ENCODE assay signal across 9 mouse cellular contexts in genomic region chr15:79192885-79193845, GRCm38 (mm10). TPM values are rescaled to one million over a fixed set of nuclear protein-coding genes. Genes with fewer than 3 reads are reported as not detected.
DNase-seq lines count a peak whose midpoint lies in the region; ATAC-seq lines count a peak whose summit lies in the region.
"Had no signal": no experiment of that assay in that cellular context is flagged by ENCODE, and none has a peak within 500 bp of the region (broad histone marks: within the 10 kb centered on the region; RNA-seq: fewer than 3 reads in every experiment).

No protein-coding gene starts in this region.

- no peak for ATAC-seq in liver, embryonic 11.5 days (replicated peaks; ENCODE audit: low FRiP score)
- ATAC-seq in liver, embryonic 12.5 days, result no peak
- peak; percentile 77 for ATAC-seq in embryonic facial prominence, embryonic 15.5 days (ENCODE audit: insufficient number of reproducible peaks, low FRiP score, low TSS enrichment, low read depth)
- no peak for ATAC-seq in limb, embryonic 12.5 days (ENCODE audit: insufficient number of reproducible peaks, insufficient read depth, low FRiP score, low TSS enrichment, low read depth)
- peak; percentile 83 for ATAC-seq in neural tube, embryonic 13.5 days (ENCODE audit: low read depth)
- no peak for ATAC-seq in activated CD4-positive, CD25-positive, alpha-beta regulatory T cell, adult 4 months

- no peak for DNase-seq in liver, embryonic 11.5 days (ENCODE audit: low spot score)
- peak; percentile 70 for DNase-seq in hindbrain, embryonic 10.5 days (ENCODE audit: low spot score)
- DNase-seq in adipocyte (ENCODE audit: low spot score), result no peak

- WGBS in liver, embryonic 11.5 days, result 51% methylated on average over 27 of the region's 27 CpGs
- WGBS in liver, embryonic 12.5 days (ENCODE audit: insufficient replicate concordance), result 46% methylated on average over 27 of the region's 27 CpGs
- 19% methylated on average over 26 of the region's 27 CpGs for WGBS in embryonic facial prominence, embryonic 15.5 days
- WGBS in hindbrain, embryonic 10.5 days, result 29% methylated on average over 27 of the region's 27 CpGs
- 48% methylated on average over 27 of the region's 27 CpGs for WGBS in limb, embryonic 12.5 days
- 10% methylated on average over 26 of the region's 27 CpGs for WGBS in neural tube, embryonic 13.5 days

- H3K9me3 ChIP-seq in liver, embryonic 11.5 days (ENCODE audit: control insufficient read depth, low read length), result no peaks in the 10 kb centered on the region
- no peaks in the 10 kb centered on the region for H3K9me3 ChIP-seq in liver, embryonic 12.5 days (replicated peaks)
- H3K9me3 ChIP-seq in embryonic facial prominence, embryonic 15.5 days (replicated peaks), result no peaks in the 10 kb centered on the region
- peaks cover 3% of the 10 kb centered on the region; the same call in 1 of the 2 replicates for H3K9me3 ChIP-seq in hindbrain, embryonic 10.5 days
- peaks cover 6% of the 10 kb centered on the region; the same call in 1 of the 2 replicates for H3K9me3 ChIP-seq in limb, embryonic 12.5 days
- H3K9me3 ChIP-seq in neural tube, embryonic 13.5 days, result no peaks in the 10 kb centered on the region
- H3K9me3 ChIP-seq: liver, embryonic 15.5 days had no signal

- H3K27ac ChIP-seq in liver, embryonic 11.5 days (ENCODE audit: low read depth, low read length), result no peak overlapping the region
- H3K27ac ChIP-seq in liver, embryonic 12.5 days, result no peak overlapping the region
- H3K27ac ChIP-seq in embryonic facial prominence, embryonic 15.5 days (replicated peaks), result peak overlapping the region; percentile 92
- H3K27ac ChIP-seq in hindbrain, embryonic 10.5 days, result peak overlapping the region; percentile 89
- peak overlapping the region; percentile 76 for H3K27ac ChIP-seq in limb, embryonic 12.5 days
- H3K27ac ChIP-seq in neural tube, embryonic 13.5 days (replicated peaks), result peak overlapping the region; percentile 93
- H3K27ac ChIP-seq: liver, embryonic 15.5 days had no signal

- H3K9ac ChIP-seq in liver, embryonic 11.5 days (ENCODE audit: low read depth, low read length), result no peak overlapping the region
- H3K9ac ChIP-seq in liver, embryonic 12.5 days, result no peak overlapping the region
- H3K9ac ChIP-seq in embryonic facial prominence, embryonic 15.5 days, result no peak overlapping the region
- no peak overlapping the region for H3K9ac ChIP-seq in limb, embryonic 12.5 days (replicated peaks)
- peak overlapping the region; percentile 60 for H3K9ac ChIP-seq in neural tube, embryonic 13.5 days
- H3K9ac ChIP-seq: liver, embryonic 15.5 days had no signal

- H3K4me3 ChIP-seq in liver, embryonic 11.5 days (ENCODE audit: low read depth, low read length), result no peak overlapping the region
- H3K4me3 ChIP-seq in liver, embryonic 12.5 days, result no peak overlapping the region
- no peak overlapping the region for H3K4me3 ChIP-seq in embryonic facial prominence, embryonic 15.5 days (replicated peaks)
- peak overlapping the region; percentile 38 for H3K4me3 ChIP-seq in hindbrain, embryonic 10.5 days
- no peak overlapping the region for H3K4me3 ChIP-seq in limb, embryonic 12.5 days (replicated peaks)
- H3K4me3 ChIP-seq in neural tube, embryonic 13.5 days, result no peak overlapping the region
- H3K4me3 ChIP-seq: liver, embryonic 15.5 days had no signal

- peak overlapping the region; percentile 7; the same call in 1 of the 2 replicates for H3K4me2 ChIP-seq in liver, embryonic 11.5 days
- no peak overlapping the region for H3K4me2 ChIP-seq in liver, embryonic 12.5 days
- peak overlapping the region; percentile 42 for H3K4me2 ChIP-seq in embryonic facial prominence, embryonic 15.5 days (replicated peaks)
- peak overlapping the region; percentile 26 for H3K4me2 ChIP-seq in limb, embryonic 12.5 days
- H3K4me2 ChIP-seq in neural tube, embryonic 13.5 days, result peak overlapping the region; percentile 40
- H3K4me2 ChIP-seq: liver, embryonic 15.5 days had no signal

- no peaks in the 10 kb centered on the region for H3K36me3 ChIP-seq in liver, embryonic 11.5 days (ENCODE audit: control insufficient read depth, insufficient read depth, low read length)
- no peaks in the 10 kb centered on the region for H3K36me3 ChIP-seq in liver, embryonic 12.5 days
- no peaks in the 10 kb centered on the region for H3K36me3 ChIP-seq in embryonic facial prominence, embryonic 15.5 days
- H3K36me3 ChIP-seq in hindbrain, embryonic 10.5 days, result no peaks in the 10 kb centered on the region
- no peaks in the 10 kb centered on the region for H3K36me3 ChIP-seq in limb, embryonic 12.5 days
- no peaks in the 10 kb centered on the region for H3K36me3 ChIP-seq in neural tube, embryonic 13.5 days
- H3K36me3 ChIP-seq: liver, embryonic 15.5 days had no signal

- H3K4me1 ChIP-seq in liver, embryonic 11.5 days (replicated peaks; ENCODE audit: control insufficient read depth, insufficient read depth, low read length), result peaks cover 3% of the 10 kb centered on the region; the same call in 1 of the 2 replicates
- 0 out of 2 replicates have a peak, but pooled peaks cover 13% of the 10 kb centered on the region for H3K4me1 ChIP-seq in liver, embryonic 12.5 days
- peaks cover 19% of the 10 kb centered on the region for H3K4me1 ChIP-seq in embryonic facial prominence, embryonic 15.5 days
- peaks cover 48% of the 10 kb centered on the region for H3K4me1 ChIP-seq in hindbrain, embryonic 10.5 days (replicated peaks)
- H3K4me1 ChIP-seq in limb, embryonic 12.5 days (replicated peaks), result peaks cover 15% of the 10 kb centered on the region
- peaks cover 39% of the 10 kb centered on the region for H3K4me1 ChIP-seq in neural tube, embryonic 13.5 days (replicated peaks)

- 0 out of 2 replicates have a peak, but pooled peaks cover 3% of the 10 kb centered on the region for H3K27me3 ChIP-seq in liver, embryonic 11.5 days (replicated peaks; ENCODE audit: control insufficient read depth, insufficient read depth, low read length)
- peaks cover 21% of the 10 kb centered on the region for H3K27me3 ChIP-seq in liver, embryonic 12.5 days (replicated peaks)
- no peaks in the 10 kb centered on the region for H3K27me3 ChIP-seq in embryonic facial prominence, embryonic 15.5 days
- H3K27me3 ChIP-seq in hindbrain, embryonic 10.5 days (ENCODE audit: insufficient read depth, poor library complexity, severe bottlenecking), result peaks cover 18% of the 10 kb centered on the region
- H3K27me3 ChIP-seq in limb, embryonic 12.5 days, result peaks cover 5% of the 10 kb centered on the region
- H3K27me3 ChIP-seq in neural tube, embryonic 13.5 days, result no peaks in the 10 kb centered on the region

RNA-seq across cellular contexts. Expression of gene Sox10, which starts 28.1 kb away (rescaled TPM):
- polyA plus RNA-seq in liver, embryonic 11.5 days (2014; fragmentation: Nextera tagmentation; extraction: Ambion mirVana), result 0.81 and 0.84 TPM in 2 replicates
- 0.17 and 0.29 TPM in 2 replicates for polyA plus RNA-seq in liver, embryonic 12.5 days (2016; fragmentation: Nextera tagmentation; extraction: Ambion mirVana)
- polyA plus RNA-seq in embryonic facial prominence, embryonic 15.5 days (2015; fragmentation: Nextera tagmentation; extraction: Ambion mirVana), result 11.8 and 12.5 TPM in 2 replicates
- 9.2 and 28.1 TPM in 2 replicates for polyA plus RNA-seq in hindbrain, embryonic 10.5 days (2016; fragmentation: Nextera tagmentation; extraction: Ambion mirVana)
- polyA plus RNA-seq in limb, embryonic 12.5 days (2016; fragmentation: Nextera tagmentation; extraction: Ambion mirVana), result 4.1 and 4.4 TPM in 2 replicates
- polyA plus RNA-seq in neural tube, embryonic 13.5 days (2015; fragmentation: Nextera tagmentation; extraction: Ambion mirVana), result 20.4 and 23.5 TPM in 2 replicates
- polyA plus RNA-seq in activated CD4-positive, CD25-positive, alpha-beta regulatory T cell, adult 4 months (2017; shearing (Covaris generic)), result not detected

RNA-seq across cellular contexts. Expression of gene Pick1, which starts 35.8 kb away (rescaled TPM):
- 13.5 and 18.0 TPM in 2 replicates for polyA plus RNA-seq in liver, embryonic 11.5 days (2014; fragmentation: Nextera tagmentation; extraction: Ambion mirVana)
- polyA plus RNA-seq in liver, embryonic 12.5 days (2016; fragmentation: Nextera tagmentation; extraction: Ambion mirVana), result 16.1 and 17.1 TPM in 2 replicates
- 46.2 and 50.4 TPM in 2 replicates for polyA plus RNA-seq in embryonic facial prominence, embryonic 15.5 days (2015; fragmentation: Nextera tagmentation; extraction: Ambion mirVana)
- 45.0 and 47.8 TPM in 2 replicates for polyA plus RNA-seq in hindbrain, embryonic 10.5 days (2016; fragmentation: Nextera tagmentation; extraction: Ambion mirVana)
- polyA plus RNA-seq in limb, embryonic 12.5 days (2016; fragmentation: Nextera tagmentation; extraction: Ambion mirVana), result 53.7 and 55.5 TPM in 2 replicates
- 75.0 and 88.0 TPM in 2 replicates for polyA plus RNA-seq in neural tube, embryonic 13.5 days (2015; fragmentation: Nextera tagmentation; extraction: Ambion mirVana)
- 1 to 10 TPM; 7.2 to 9.7 TPM for polyA plus RNA-seq in activated CD4-positive, CD25-positive, alpha-beta regulatory T cell, adult 4 months (2017; shearing (Covaris generic))

RNA-seq across cellular contexts. Expression of gene Gm49486, which starts 36.0 kb away (rescaled TPM):
- polyA plus RNA-seq in liver, embryonic 11.5 days (2014; fragmentation: Nextera tagmentation; extraction: Ambion mirVana), result 0.10 TPM in 1 of 2 replicates, not detected in the other
- 0.07 TPM in 1 of 2 replicates, not detected in the other for polyA plus RNA-seq in liver, embryonic 12.5 days (2016; fragmentation: Nextera tagmentation; extraction: Ambion mirVana)
- polyA plus RNA-seq in embryonic facial prominence, embryonic 15.5 days (2015; fragmentation: Nextera tagmentation; extraction: Ambion mirVana), result 0.94 and 1.3 TPM in 2 replicates
- 0.14 and 0.21 TPM in 2 replicates for polyA plus RNA-seq in hindbrain, embryonic 10.5 days (2016; fragmentation: Nextera tagmentation; extraction: Ambion mirVana)
- polyA plus RNA-seq in limb, embryonic 12.5 days (2016; fragmentation: Nextera tagmentation; extraction: Ambion mirVana), result 0.68 and 0.76 TPM in 2 replicates
- 1.7 and 2.0 TPM in 2 replicates for polyA plus RNA-seq in neural tube, embryonic 13.5 days (2015; fragmentation: Nextera tagmentation; extraction: Ambion mirVana)
- under 1 TPM; 0.16 to 0.34 TPM for polyA plus RNA-seq in activated CD4-positive, CD25-positive, alpha-beta regulatory T cell, adult 4 months (2017; shearing (Covaris generic))
- polyA plus RNA-seq: liver, embryonic 15.5 days had no signal

RNA-seq across cellular contexts. Expression of gene 1700088E04Rik, which starts 52.1 kb away (rescaled TPM):
- polyA plus RNA-seq in liver, embryonic 11.5 days (2014; fragmentation: Nextera tagmentation; extraction: Ambion mirVana), result 1.8 and 2.2 TPM in 2 replicates
- polyA plus RNA-seq in liver, embryonic 12.5 days (2016; fragmentation: Nextera tagmentation; extraction: Ambion mirVana), result 0.86 and 1.0 TPM in 2 replicates
- 17.2 and 25.2 TPM in 2 replicates for polyA plus RNA-seq in embryonic facial prominence, embryonic 15.5 days (2015; fragmentation: Nextera tagmentation; extraction: Ambion mirVana)
- polyA plus RNA-seq in hindbrain, embryonic 10.5 days (2016; fragmentation: Nextera tagmentation; extraction: Ambion mirVana), result 9.8 and 16.1 TPM in 2 replicates
- 4.1 and 8.4 TPM in 2 replicates for polyA plus RNA-seq in limb, embryonic 12.5 days (2016; fragmentation: Nextera tagmentation; extraction: Ambion mirVana)
- 12.4 and 13.1 TPM in 2 replicates for polyA plus RNA-seq in neural tube, embryonic 13.5 days (2015; fragmentation: Nextera tagmentation; extraction: Ambion mirVana)
- polyA plus RNA-seq in activated CD4-positive, CD25-positive, alpha-beta regulatory T cell, adult 4 months (2017; shearing (Covaris generic)), result 1 to 10 TPM; 7.0 to 7.3 TPM

RNA-seq across cellular contexts. Expression of gene Polr2f, which starts 52.4 kb away (rescaled TPM):
- 432 and 463 TPM in 2 replicates for polyA plus RNA-seq in liver, embryonic 11.5 days (2014; fragmentation: Nextera tagmentation; extraction: Ambion mirVana)
- polyA plus RNA-seq in liver, embryonic 12.5 days (2016; fragmentation: Nextera tagmentation; extraction: Ambion mirVana), result 280 and 301 TPM in 2 replicates
- 304 and 333 TPM in 2 replicates for polyA plus RNA-seq in embryonic facial prominence, embryonic 15.5 days (2015; fragmentation: Nextera tagmentation; extraction: Ambion mirVana)
- polyA plus RNA-seq in hindbrain, embryonic 10.5 days (2016; fragmentation: Nextera tagmentation; extraction: Ambion mirVana), result 383 and 404 TPM in 2 replicates
- polyA plus RNA-seq in limb, embryonic 12.5 days (2016; fragmentation: Nextera tagmentation; extraction: Ambion mirVana), result 353 and 382 TPM in 2 replicates
- 259 and 278 TPM in 2 replicates for polyA plus RNA-seq in neural tube, embryonic 13.5 days (2015; fragmentation: Nextera tagmentation; extraction: Ambion mirVana)
- 100 to 1,000 TPM; 105 to 132 TPM for polyA plus RNA-seq in activated CD4-positive, CD25-positive, alpha-beta regulatory T cell, adult 4 months (2017; shearing (Covaris generic))

Comparison
In these comparisons a context has a peak if more than half of its experiments do, and no peak if none do; other contexts are left out.
1. ATAC-seq: peak in embryonic facial prominence, embryonic 15.5 days (single experiment) and neural tube, embryonic 13.5 days (single experiment); none in liver, embryonic 11.5 days (single experiment), liver, embryonic 12.5 days (single experiment), limb, embryonic 12.5 days (single experiment) and activated CD4-positive, CD25-positive, alpha-beta regulatory T cell, adult 4 months (single experiment).
2. H3K27ac ChIP-seq: peak in embryonic facial prominence, embryonic 15.5 days (single experiment), hindbrain, embryonic 10.5 days (single experiment), limb, embryonic 12.5 days (single experiment) and neural tube, embryonic 13.5 days (single experiment); none in liver, embryonic 11.5 days (single experiment) and liver, embryonic 12.5 days (single experiment).